Mouse (Mus musculus): ENCODE data around the gene Tsen15.

- TF ChIP-seq CTCF (IDR thresholded peaks at IDR 0.05; ENCODE audit: low read depth) (no peak), EP300 (IDR thresholded peaks at IDR 0.05; ENCODE audit: low read depth) (no peak)
Measured at GRCm38 (mm10) chr1:152409356-152409755, 22.9 kb upstream of the Tsen15 start.

Data from heart, postnatal 0 days (tissue).